Mouse (Mus musculus) right cerebral cortex, postnatal 25 days (tissue): ENCODE measurements at regions not wholly inside any gene's neighbourhood (a gene's known extent, or its start where the extent isn't known, plus 50 kb on each side); places are given as distances from the start of the nearest gene placed in this dataset.
"Not testable (repeated sequence)": the region's sequence is repeated elsewhere in the genome, so short reads cannot be mapped to it uniquely, and the experiment has no call there.

Source experiments
- DNase-seq: peaks from one replicate; pipeline ENCODE4 v3.0.0; 2022

DNA sequence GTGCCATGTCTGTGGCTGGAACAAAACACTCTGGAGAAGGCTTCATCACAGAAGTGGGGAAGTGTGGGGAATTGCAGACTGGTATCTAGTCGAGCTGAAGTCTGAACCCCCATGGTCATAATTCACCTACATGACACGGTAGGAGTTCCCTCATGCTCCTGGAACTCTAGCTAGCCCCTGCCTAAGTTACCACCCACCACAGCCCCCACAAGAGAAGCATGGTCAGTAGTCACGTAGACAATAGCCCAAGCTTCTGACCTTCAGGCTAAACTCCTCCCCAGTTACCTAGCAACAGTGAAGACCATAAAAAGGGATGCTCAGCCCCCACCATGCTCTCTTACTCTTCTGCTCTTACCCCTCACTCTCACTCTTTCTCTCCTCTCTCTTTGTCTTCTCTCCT, 143.8 kb upstream of the Gm17728 start:
- DNase-seq, result not testable (repeated sequence)

DNA sequence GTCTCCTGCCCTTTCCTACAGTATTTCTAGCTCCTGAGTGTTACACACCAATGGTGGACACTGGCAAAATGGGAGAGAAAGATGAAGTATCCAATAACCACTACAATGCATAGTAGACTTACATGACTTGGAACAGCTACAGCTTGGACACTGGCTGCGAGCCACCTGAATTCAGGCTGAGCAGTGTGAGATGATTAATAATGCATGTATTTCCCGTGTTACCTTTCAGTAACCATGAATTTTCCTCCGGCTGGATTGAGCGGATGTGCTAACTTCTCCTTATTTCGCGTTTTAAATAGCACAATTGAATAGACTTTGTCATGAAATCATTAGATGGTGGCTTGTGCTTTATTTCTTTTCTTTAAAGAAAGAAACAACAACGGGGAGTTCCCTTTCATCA, 142.4 kb upstream of the Gm17728 start:
- no peak for DNase-seq

DNA sequence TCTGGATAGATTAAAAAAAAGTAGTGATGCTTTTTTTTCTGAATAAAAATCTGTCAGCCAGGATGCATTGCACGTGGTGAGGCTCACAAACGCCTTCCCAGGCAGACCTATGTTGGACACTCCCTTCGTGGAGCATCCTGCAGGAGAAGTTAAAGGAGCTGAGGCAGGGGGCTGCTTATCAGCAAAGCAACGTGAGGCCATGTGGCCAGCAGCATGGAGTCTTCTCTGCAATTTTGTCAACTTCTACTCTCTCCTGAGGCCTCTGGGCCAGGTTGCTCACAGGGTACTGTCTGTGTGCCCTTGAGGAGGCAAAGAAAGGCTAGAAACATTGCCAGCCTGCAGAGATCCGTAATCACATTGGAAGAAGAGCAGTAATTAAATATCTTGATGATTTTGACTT, 140.0 kb upstream of the Gm17728 start:
- DNase-seq, result no peak

DNA sequence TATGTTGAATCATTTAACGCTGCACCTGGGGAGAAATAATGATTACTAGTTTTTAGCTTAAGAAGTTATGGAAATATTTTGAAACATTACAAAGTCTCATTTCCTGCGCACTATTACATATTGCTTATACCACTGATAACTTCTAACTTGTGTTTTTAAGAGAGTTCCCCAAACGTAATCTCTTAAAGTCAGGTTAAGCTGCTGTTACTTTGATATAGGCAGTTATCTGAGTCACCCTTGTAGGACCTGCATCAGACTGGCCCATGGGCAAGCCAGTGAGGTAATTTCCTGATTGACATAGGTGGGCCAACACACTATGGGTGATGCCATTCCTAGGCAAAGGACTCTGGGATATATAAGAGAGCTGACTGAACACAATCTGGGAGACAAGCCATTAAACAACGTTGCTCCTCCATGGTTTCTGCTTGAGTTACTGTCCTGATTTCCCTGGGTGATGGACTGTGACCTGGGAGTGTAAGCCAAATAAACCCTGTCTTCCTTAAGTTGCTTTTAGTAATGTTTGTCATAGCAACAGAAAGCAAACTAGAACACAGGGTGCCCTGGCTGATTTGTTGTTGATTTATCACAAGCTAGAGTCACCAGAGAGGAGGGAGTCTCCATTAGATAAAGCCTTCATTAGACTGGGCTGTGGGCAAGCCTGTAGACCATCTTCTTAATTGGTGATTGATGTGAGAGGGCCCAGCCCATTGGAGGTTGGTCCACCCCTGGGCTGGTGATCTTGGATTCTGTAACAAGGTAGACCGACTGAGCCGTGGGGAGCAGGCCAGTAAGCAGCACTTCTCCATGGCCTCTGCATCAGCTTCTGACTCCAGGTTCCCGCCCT, 139.3 kb upstream of the Gm17728 start:
- DNase-seq, result no peak

DNA sequence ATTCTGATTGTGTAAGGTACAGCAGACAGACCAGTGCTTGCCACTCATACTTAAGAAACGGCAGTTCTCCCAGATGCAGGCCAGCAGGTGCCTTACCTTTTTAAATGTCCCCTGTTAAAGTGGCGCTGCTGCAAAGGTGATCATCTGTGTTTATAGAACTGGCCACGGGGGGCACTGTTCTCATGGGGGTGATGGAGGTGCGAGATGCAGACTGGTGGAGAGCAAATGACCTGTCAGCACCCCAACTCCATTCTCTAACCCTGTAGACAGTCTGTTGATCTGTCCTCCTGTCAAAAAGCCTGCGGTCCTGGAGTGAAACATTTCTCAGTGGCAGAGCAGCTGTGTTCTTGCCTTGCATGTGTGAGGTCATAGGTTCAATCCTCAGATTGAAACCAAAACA, 135.4 kb upstream of the Gm17728 start:
- no peak for DNase-seq

DNA sequence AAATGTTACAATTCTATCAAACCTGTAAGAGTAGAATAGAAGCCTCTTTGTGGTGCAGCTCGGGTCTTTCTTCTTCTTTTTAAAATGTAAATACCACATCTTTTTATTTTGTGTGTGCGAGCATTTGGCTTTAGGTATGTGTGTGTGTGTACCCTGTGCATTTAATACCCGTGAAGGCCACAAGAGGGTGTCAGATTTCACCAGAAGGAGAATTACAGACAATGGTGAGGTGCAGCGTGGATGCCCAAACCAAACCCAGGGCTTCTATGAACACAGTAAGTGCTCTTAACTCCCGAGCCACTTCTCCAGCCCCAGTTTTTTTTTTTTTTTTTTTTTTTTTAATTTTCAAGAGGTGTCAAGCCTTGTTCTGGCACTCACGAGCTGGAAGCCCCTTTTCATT, 135.0 kb upstream of the Gm17728 start:
- no peak for DNase-seq

DNA sequence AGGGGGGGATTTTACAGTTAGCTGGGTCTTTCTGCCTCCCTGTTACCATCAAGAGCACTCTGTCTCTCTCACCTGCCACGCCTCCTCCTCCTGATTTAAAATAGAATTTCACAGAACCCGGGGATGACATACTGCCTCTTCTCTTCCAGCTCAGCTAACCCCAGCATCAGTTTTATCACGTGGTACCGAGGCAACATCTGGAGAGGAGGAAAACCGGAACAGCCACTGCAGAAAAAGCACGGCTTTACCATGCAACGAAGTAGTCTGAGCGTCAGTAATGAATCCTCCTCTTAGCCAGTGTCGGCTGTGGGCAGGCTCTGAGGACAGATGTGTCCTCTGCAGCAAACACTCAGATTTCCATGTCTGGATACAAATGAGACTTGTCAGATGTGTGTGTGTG, 134.2 kb upstream of the Gm17728 start:
- DNase-seq, result no peak

DNA sequence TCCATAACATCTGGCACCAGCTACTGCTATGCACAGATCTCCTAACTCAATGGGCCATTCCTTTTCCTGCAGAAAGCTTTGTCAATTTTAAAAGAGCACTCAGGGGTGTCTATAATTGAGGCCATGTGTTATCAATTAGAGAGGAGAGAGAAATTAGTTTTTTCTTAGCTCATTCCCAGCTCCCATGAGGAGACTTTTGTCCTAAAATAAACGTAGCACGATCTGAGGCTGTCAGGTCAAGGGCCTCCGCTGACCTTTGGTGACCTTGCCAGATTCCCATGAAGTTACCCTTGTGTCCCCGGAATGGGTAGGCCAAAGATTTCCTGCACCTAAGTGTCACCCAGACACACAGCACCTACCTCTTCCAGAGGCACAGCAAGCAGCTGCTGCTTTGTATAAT, 130.3 kb upstream of the Gm17728 start:
- no peak for DNase-seq

DNA sequence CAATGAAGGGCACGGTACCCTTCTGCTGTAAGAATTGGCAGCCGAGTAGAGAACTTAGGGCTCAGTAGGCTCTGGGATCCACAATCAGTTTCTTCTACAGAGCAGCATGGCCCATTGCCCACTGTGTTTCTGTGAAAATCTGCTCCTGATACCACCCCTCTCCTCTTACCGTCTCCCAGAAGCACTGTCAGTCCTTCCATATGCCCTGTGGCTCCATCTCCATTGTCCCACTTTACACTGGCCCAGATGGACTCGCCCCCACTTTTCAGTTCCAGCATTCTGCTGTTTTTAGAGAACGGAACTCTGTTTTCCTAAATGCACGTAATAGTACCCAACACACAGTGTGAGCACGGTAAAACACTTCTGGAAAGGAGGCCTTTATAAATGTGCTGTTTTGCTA, 129.6 kb upstream of the Gm17728 start:
- peak; percentile 34 for DNase-seq

DNA sequence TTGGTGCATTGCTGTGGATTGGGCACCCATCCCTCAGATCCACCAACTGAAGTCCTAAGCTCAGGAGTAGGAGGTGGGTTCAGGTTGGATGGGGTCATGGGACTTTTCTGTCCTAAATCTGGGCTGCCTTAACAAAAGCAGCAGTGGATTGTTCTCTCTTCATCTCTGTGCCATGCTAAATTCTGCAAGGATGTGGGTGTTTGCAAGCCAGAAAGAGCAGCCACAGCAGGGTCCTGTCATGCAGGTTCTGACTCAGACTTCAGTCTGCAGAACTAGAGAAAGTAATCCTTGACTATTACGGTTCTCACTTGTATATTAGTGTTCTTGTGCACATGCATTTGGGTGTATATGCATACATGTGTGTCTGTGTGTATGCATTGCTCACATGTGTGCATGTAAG, 125.5 kb upstream of the Gm17728 start:
- DNase-seq, result no peak

DNA sequence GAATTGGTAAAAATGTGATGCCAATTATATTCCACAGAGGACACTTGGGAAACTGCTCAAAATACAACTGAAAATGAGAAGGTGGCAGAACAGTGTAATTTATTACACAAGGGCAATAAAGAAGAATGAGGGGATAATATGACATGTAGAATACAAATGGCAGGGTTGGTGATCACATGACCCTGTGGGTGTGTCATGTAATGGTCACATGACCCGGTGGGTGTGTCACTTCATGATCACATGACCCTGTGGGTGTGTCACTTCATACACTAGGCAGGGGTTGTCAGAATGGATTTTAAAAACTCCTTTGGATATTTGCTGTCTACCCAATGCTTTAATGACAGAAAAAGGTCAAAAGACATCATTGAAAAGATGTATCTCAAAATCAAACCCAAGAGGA, 123.6 kb upstream of the Gm17728 start:
- DNase-seq, result no peak

DNA sequence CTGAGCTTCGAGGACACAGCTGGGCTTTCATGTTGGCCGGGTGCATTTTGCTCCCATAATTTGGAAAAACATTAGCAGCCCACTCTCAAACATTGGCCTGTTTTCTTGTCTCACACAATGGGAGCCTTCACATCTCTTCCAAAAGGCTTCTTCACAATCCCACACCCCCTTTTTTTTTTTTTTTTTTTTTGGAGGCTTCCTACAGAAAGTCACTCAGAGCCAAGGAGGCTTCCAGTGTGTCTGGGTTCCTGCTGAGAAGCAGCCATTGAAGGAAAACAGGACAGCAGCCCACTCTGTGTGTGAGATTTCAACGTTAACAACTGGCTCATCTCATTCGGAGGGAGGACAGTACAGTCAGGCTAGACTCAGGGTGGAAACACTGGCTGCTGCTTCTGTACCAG, 120.8 kb upstream of the Gm17728 start:
- DNase-seq, result peak; percentile 54

DNA sequence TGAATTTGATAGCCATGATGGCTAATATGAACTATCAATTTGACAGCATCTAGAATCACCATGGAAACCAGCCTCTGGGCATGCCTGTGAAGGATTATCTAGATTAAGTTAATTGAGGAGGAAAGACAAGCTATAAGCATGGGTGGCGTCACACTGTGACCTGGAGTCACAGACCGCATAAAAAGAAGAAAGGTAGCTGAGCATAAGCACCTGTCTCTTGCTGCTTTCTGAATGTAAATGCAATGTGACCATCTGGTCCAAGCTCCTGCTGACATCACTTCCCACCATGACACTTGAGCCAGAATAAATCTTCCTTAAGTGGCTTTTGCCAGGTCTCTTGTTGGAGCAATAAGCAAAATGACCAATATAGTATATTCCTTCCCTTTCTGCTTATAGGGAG, 113.4 kb upstream of the Gm17728 start:
- DNase-seq, result no peak

DNA sequence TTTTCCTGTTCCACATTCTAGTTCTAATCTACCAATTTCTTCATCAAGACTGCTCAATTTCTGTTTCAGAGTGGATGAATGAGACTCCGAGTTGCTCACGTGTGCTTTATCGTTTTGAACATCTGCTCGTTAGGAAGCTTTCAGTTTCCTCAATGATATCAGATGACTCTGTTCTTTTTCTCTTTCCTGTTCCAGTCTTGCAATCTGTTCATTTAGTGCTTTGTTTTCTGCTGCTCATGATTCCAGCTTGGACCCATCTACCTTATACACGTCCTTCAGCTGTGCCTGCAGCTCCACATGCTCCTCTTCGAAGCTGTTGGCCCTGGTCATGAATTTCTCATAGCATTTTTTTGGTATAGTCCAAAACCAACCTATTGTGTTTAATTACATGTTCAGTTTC, 99.1 kb upstream of the Gm17728 start:
- DNase-seq, result no peak

DNA sequence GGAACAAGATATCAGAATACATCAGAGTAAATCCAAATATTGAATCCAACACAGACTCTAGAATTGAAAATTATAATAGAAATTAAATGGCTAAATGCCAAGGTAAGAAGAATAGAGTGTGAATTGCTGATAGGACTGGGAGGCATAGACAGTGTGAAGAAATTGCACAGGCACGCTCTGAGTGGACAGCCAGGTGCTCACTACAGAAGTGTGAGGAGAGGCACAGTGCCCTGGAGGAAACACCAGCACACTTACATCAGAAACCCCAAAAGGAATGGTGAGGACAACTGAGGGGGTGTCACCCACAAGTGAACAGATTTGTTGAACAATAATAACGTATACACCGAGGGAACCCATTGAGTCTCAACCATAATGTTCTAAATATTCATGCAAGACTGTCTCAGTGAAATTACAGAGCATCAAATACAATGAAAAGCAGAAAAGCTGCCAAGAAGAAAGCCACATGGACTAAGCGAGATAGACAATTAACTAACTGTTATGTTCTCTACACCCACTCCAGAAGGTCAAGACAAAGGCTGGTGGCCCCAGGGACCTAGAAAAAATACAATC, 92.9 kb upstream of the Gm17728 start:
- DNase-seq, result no peak

DNA sequence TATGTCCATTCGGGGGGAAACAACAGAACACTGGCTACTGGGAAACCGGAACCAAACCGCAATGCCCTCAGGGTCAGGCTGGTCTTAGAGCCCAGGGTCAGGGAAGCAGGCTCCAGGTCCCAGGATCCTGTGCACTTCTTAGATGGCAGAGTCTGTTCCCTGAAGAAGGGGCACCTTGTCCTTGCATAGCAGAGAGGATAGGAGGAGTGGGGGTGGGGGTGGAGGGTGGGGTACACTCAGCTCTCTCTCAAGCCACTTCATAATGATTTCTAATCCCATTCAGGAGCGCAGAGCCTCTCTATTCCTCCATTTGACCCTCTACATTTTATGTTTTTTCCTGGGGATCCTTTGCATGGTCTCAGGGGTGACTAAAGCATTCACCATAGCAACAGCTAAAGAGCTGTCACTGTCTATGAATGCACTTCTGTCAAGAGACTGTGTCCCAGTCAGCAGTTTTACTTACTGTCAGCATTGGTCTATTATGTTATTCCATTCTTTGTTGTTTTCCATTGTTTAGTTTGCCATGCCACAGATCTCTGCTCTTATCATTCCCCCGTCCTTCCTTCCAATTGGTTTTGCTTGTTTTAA, 64.2 kb upstream of the Gm17728 start:
- no peak for DNase-seq
